Mouse (Mus musculus) forebrain, embryonic 11.5 days (tissue): ENCODE measurements around the gene Agpat3. TPM values are rescaled to one million over a fixed set of nuclear protein-coding genes. Genes with fewer than 3 reads are reported as not detected.

Source experiments
- ATAC-seq: fragments of 200-750 bp; cut with Nextera tagmentation; replicated peaks from 2 replicates; pipeline ENCODE4 v1.8.0; 2017; ENCODE audit warnings: moderate TSS enrichment; ENCODE audit not compliant: low FRiP score
- DNase-seq: peaks from one replicate; pipeline ENCODE4 v3.0.0-alpha.2; 2017; ENCODE audit warnings: low spot score
- H3K27ac ChIP-seq: fragments of 300-500 bp; sonication (generic); 2 replicates; pipeline ENCODE4 v1.5.1; 2014; ENCODE audit warnings: low read depth, low read length
- H3K27me3 ChIP-seq: fragments of 300-500 bp; sonication (generic); 2 replicates; pipeline ENCODE4 v1.6.1; 2014; ENCODE audit warnings: mild to moderate bottlenecking, low read length, mixed read lengths; ENCODE audit not compliant: control insufficient read depth, insufficient read depth
- H3K36me3 ChIP-seq: fragments of 300-500 bp; sonication (generic); 2 replicates; pipeline ENCODE4 v1.6.1; 2014; ENCODE audit warnings: mild to moderate bottlenecking, low read length, moderate library complexity, mixed read lengths; ENCODE audit not compliant: control insufficient read depth, insufficient read depth
- H3K4me1 ChIP-seq: fragments of 300-500 bp; sonication (generic); replicated peaks from 2 replicates; pipeline ENCODE4 v1.6.1; 2014; ENCODE audit warnings: low read length, mixed read lengths; ENCODE audit not compliant: control insufficient read depth, insufficient read depth
- H3K4me2 ChIP-seq: fragments of 300-500 bp; sonication (generic); 2 replicates; pipeline ENCODE4 v1.6.1; 2014; ENCODE audit warnings: low read depth, mild to moderate bottlenecking, low read length, moderate library complexity, mixed read lengths; ENCODE audit not compliant: severe bottlenecking
- H3K4me3 ChIP-seq: fragments of 300-500 bp; sonication (generic); 2 replicates; pipeline ENCODE4 v1.5.1; 2014; ENCODE audit warnings: low read depth, low read length
- H3K9ac ChIP-seq: fragments of 300-500 bp; sonication (generic); 2 replicates; pipeline ENCODE4 v1.6.1; 2014; ENCODE audit warnings: low read length
- H3K9me3 ChIP-seq: fragments of 300-500 bp; sonication (generic); 2 replicates; pipeline ENCODE4 v1.6.1; 2016; ENCODE audit warnings: low read length, mixed read lengths; ENCODE audit not compliant: control insufficient read depth
- WGBS: fragments of 180-500 bp; shearing (Covaris S2); extraction: QIAGEN DNeasy Blood & Tissue Kit; methylation state at CpG from one replicate; pipeline ENCODE4 v1.1.7; 2014; 5-methylcytosine and 5-hydroxymethylcytosine counted together
- polyA plus RNA-seq: library from polyadenylated mRNA; unstranded; fragments of >200 nt; fragmentation: Nextera tagmentation; extraction: Ambion mirVana; gene quantifications from 2 replicates; pipeline ENCODE4 v1.2.1, GENCODE M21; 2014

Agpat3 gene
- polyA plus RNA-seq, 1 experiment from 2014 or later, result 52.3 TPM

DNA sequence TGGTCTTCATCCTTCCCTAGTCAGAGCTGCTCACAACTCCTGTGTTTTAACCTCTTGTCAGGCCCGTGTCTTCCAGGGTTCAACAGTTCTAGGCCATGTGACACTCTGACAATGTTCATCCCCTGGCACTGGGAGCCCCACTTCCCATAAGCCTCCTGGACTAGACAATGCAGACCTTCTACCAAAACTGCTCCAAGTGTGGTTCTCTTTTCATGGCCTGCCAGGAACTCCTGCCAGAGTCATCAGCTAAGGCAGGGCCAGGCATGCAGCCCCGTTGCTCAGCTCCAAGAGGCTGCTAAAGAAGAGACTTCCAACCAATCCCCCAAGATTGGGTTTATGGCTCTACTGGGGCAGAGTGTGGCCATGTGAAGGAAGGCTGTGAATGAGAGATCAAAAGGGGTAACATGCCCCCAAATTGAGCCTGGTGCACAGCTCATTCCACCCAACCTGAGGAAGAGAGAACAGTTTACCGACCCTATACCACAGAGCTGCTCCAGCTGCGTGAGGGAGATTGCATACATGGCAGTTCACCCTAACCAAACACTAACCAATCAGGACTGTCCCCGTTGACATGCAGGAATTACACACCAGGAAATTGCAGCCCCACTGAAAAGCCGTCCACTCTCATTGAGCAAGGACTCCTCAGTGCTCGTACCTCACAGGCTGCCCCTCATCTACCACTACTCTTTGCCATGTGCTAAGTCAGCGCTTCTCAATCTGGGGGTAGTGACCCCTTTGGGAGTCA is 115.2 kb downstream of the Agpat3 start:
- DNase-seq (no peak), ATAC-seq (no peak)
- Histone ChIP-seq H3K9ac (no peak overlapping the region), H3K36me3 (no peaks in the 10 kb centered on the region), H3K4me3 (no peak overlapping the region), H3K27ac (no peak overlapping the region), H3K9me3 (no peaks in the 10 kb centered on the region), H3K4me1 (no peaks in the 10 kb centered on the region), H3K4me2 (no peak overlapping the region), H3K27me3 (no peaks in the 10 kb centered on the region)
- WGBS, result 84% methylated on average over 8 of the region's 8 CpGs

DNA sequence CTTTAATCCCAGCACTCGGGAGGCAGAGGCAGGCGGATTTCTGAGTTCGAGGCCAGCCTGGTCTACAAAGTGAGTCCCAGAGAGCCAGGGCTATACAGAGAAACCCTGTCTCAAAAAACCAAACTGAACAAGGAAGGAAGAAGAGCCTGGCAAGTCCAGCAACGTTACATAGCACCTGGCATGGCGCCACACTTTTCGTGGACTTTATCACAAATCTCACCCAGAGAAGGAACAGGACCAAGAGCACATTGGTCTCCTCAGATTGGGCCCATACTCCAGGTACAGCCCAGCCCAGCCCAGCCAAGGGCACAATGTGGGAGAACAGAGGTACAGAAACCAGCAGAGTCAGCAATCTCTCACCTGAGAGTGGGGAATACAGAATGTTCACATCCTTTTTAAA is 118.5 kb downstream of the Agpat3 start:
- Histone ChIP-seq H3K9ac (no peak overlapping the region), H3K4me1 (no peaks in the 10 kb centered on the region), H3K4me3 (no peak overlapping the region), H3K9me3 (no peaks in the 10 kb centered on the region), H3K4me2 (no peak overlapping the region), H3K27ac (no peak overlapping the region), H3K27me3 (no peaks in the 10 kb centered on the region), H3K36me3 (no peaks in the 10 kb centered on the region)
- no peak for ATAC-seq
- WGBS, result 95% methylated on average over 6 of the region's 6 CpGs
- DNase-seq, result no peak

DNA sequence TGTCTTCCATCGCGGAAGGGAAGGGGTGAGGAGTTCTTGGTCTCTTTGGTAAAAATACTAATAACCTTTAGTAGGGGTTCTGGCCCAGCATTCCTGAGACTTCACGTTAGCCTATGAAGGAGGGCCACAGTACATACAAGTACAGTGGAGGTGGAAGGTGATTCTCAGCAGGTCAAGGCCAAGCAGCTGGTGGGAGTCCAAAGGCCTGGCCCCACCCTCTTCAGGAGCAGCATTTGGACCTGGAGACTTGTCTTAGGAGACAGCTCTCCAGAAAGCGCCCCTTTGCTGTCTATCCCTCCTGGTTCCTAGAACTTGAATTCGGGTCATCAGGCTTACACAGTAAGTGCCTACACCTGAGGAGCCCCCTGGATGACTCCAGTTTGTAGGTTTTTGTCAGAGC is 119.1 kb downstream of the Agpat3 start:
- Histone ChIP-seq H3K4me3 (no peak overlapping the region), H3K36me3 (peaks cover 3% of the 10 kb centered on the region), H3K4me2 (no peak overlapping the region), H3K4me1 (no peaks in the 10 kb centered on the region), H3K27me3 (no peaks in the 10 kb centered on the region), H3K27ac (no peak overlapping the region), H3K9me3 (no peaks in the 10 kb centered on the region), H3K9ac (no peak overlapping the region)
- DNase-seq (no peak), ATAC-seq (no peak)
- 96% methylated on average over 5 of the region's 5 CpGs for WGBS

DNA sequence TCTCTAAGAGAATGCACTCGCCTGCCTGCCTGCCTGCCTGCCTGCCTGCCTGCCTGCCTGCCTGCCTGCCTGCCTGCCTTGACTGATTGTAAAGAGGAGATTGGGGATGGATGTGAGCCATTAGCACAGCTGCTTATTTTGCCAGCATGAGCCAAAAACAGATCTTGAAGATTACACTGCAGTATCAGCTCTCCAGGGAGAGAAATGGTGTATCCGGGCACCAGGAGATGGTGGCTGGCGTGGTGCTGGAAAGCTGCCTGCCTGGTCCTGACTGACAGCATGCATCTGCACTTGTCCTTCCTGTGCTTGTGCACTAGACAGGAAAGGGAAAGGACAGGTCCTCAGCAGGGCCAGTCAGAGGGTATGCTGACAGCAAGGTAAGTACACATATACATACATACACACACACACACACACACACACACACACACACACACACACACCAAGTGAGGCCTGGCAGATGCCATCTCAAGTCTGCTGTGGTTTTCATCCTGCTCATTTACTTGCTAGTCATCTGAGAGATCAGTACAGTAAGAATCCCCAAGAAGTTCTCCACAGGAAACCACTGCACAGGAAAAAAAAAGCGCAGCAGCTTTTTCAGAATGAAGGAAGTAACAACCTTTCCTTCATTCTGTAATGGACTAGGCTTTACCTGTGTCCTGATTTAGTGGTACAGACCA is 119.8 kb downstream of the Agpat3 start:
- 86% methylated on average over 4 of the region's 4 CpGs for WGBS
- Histone ChIP-seq H3K9me3 (no peaks in the 10 kb centered on the region), H3K27me3 (no peaks in the 10 kb centered on the region), H3K9ac (no peak overlapping the region), H3K4me3 (no peak overlapping the region), H3K27ac (no peak overlapping the region), H3K36me3 (peaks cover 3% of the 10 kb centered on the region), H3K4me1 (no peaks in the 10 kb centered on the region), H3K4me2 (no peak overlapping the region)
- DNase-seq, result no peak
- ATAC-seq, result no peak

DNA sequence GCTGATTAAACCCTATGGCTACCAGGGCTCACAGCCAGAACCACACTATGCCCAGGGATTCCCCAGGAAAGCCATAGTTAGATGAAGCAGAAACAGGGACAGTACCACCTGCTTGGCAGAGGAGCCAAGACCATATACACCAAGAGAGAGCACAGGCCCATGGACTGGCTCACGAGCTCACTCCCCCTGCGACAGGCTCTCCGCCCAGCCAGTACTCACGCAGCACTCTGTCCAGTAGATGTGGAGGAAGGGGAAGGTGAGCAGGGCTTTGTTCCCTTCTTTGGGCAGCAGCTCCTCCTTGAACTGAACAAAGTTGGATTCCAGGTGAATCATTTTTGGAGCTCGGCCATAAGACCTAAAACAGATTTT is 123.7 kb downstream of the Agpat3 start:
- Histone ChIP-seq H3K27ac (no peak overlapping the region), H3K9me3 (no peaks in the 10 kb centered on the region), H3K36me3 (peaks cover 3% of the 10 kb centered on the region), H3K4me2 (no peak overlapping the region), H3K27me3 (no peaks in the 10 kb centered on the region), H3K4me1 (no peaks in the 10 kb centered on the region), H3K4me3 (no peak overlapping the region), H3K9ac (no peak overlapping the region)
- ATAC-seq, result no peak
- 92% methylated on average over 5 of the region's 5 CpGs for WGBS
- no peak for DNase-seq

DNA sequence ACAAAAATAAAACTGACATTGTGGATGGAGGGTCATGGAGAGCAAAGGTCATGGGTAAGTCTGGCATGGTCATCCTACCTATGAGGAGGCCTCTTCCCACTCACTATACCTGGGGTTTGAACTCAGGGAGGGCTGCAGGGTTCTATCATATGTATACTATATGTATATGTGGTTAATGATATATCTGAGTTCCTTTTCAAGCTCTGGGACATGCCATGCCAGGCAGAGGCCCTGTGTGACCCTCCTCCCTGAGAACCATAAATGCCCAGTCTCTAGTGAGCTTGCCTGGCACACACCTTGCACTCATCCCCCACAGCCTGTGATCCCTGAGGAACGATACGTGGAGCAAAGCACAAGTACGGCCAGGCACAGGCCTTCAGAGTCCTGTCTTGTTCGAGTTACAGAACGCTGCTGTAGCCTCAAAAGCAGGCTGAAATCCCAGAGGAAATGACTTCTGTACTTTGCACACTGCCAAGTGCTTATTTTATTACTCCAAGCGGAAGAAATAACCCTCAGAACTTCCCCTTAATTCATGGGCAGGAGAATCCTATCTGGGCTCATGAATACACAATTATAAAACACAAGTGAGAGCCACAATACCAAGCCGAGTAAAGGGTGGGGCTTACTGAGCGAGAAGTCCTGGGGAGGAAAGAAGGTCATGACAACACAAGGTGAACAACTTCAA is 124.3 kb downstream of the Agpat3 start:
- 94% methylated on average over 8 of the region's 8 CpGs for WGBS
- Histone ChIP-seq H3K27ac (no peak overlapping the region), H3K4me1 (no peaks in the 10 kb centered on the region), H3K36me3 (peaks cover 3% of the 10 kb centered on the region), H3K4me2 (no peak overlapping the region), H3K9me3 (no peaks in the 10 kb centered on the region), H3K27me3 (no peaks in the 10 kb centered on the region), H3K9ac (no peak overlapping the region), H3K4me3 (no peak overlapping the region)
- no peak for ATAC-seq
- no peak for DNase-seq

DNA sequence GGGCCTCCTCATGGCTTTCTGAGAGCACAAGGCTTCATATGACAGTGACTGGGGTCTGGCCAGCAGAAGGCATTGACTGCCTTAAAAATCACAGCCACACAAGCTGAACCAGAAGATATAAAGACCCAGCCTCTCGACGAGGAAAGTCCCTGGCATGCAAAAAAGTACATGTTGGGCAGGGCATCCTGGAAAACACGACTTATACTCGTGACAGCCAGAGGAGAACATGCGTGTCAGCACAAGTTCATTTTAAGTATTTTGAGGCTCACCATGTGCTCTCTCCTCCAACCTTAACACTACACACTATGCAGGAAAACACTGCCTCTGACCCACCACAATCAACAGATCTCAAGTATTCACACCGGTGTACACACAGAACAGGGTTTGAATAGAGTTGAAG is 128.2 kb downstream of the Agpat3 start:
- WGBS, result 89% methylated on average over 6 of the region's 6 CpGs
- DNase-seq, result no peak
- H3K36me3 ChIP-seq, result peaks cover 3% of the 10 kb centered on the region

DNA sequence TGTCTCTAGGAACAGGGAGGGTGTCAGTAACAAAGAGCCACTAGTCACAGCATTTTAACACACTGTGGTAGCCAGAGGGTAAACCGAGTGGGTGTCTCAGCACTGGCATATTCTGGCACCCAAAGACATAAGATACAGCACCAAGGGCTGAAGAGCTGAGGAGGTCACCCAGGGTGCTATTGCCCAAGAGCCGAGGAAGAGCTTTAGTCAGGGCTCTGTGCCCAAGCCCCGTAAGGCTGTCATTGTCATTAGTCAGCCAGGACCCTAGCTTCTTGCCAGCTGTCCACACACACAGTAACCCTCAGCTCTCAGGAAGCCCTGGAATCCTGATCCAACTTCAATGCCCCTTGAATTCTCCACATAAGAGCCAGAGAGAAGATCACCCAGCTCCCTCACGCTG is 129.4 kb downstream of the Agpat3 start:
- Histone ChIP-seq H3K4me1 (no peaks in the 10 kb centered on the region), H3K4me3 (no peak overlapping the region), H3K27ac (no peak overlapping the region), H3K36me3 (no peaks in the 10 kb centered on the region; the same call in 1 of the 2 replicates), H3K4me2 (no peak overlapping the region), H3K9ac (no peak overlapping the region), H3K27me3 (no peaks in the 10 kb centered on the region), H3K9me3 (no peaks in the 10 kb centered on the region)
- DNase-seq (no peak), ATAC-seq (no peak)
- 87% methylated on average over 4 of the region's 4 CpGs for WGBS

More for the DNA sequence above, 128.2 kb downstream of the Agpat3 start:
- no peak for ATAC-seq
- Histone ChIP-seq H3K4me2 (no peak overlapping the region), H3K9me3 (no peaks in the 10 kb centered on the region), H3K4me3 (no peak overlapping the region), H3K9ac (no peak overlapping the region), H3K4me1 (no peaks in the 10 kb centered on the region), H3K27ac (no peak overlapping the region), H3K27me3 (no peaks in the 10 kb centered on the region)
